Mouse (Mus musculus): ENCODE results near the gene Serhl.

DNA sequence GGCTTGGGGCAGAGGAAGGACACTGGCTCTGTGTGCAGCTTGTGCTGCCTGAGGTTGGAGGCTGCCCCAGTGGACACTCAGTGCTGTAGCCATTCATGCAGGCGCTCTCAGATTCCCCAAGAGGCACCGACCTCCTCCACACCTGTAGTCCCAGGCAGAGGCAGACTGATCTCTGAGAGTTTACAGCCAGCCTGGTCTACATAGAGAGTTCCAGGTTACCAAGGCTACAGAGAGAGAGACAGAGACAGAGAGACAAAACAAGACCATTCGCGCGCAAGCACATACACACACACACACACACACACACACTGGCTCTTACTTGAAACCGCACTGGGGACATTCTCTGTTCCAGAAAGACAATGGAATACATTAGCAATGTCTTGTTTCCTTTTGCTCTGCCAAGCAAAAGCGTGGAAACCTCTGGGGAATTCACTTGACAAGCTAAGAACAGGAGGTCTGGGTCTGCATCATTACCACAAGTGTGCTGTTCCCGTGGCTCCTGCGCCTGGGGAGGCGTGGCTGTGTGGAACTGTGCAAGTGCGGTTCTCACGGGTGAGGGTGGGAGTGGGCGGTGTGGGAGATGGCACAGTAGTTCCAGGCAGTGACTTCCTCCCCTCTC, 5.2 kb upstream of the Serhl start:
- TF ChIP-seq CTCF (IDR thresholded peaks at IDR 0.05; ENCODE audit: low read depth, low read length) = no peak
- no peak for TF ChIP-seq POLR2A (IDR thresholded peaks at IDR 0.05; ENCODE audit: borderline replicate concordance, low read depth, low read length)

Data from bone marrow macrophage, adult 2 months (primary cell).